Mouse (Mus musculus): ENCODE results near the gene Heatr1. TPM values are rescaled to one million over a fixed set of nuclear protein-coding genes. Genes with fewer than 3 reads are reported as not detected.
A peak's percentile ranks its signal among the peaks of the same experiment; 100 is the strongest.

The Heatr1 gene
- polyA plus RNA-seq, 1 experiment from 2014 or later = 26.6 TPM

- H3K27ac ChIP-seq (ENCODE audit: low read length) = no peak overlapping the region
- no peaks in the 10 kb centered on the region for H3K9me3 ChIP-seq (ENCODE audit: control insufficient read depth, low read depth, low read length)
- H3K27me3 ChIP-seq (ENCODE audit: control insufficient read depth, insufficient read depth, low read length) = no peaks in the 10 kb centered on the region
- no peaks in the 10 kb centered on the region for H3K4me1 ChIP-seq (ENCODE audit: control insufficient read depth, insufficient read depth, low read length)
- ATAC-seq (ENCODE audit: insufficient number of reproducible peaks, insufficient read depth, low FRiP score, low read depth) = no peak
- no peak overlapping the region for H3K4me2 ChIP-seq (replicated peaks; ENCODE audit: low read depth, low read length)
- H3K36me3 ChIP-seq (ENCODE audit: control insufficient read depth, insufficient read depth, low read length) = peaks cover 75% of the 10 kb centered on the region
- WGBS = 83% methylated on average over 5 of the region's 5 CpGs
- no peak overlapping the region for H3K4me3 ChIP-seq (ENCODE audit: low read depth, low read length)
- H3K9ac ChIP-seq (replicated peaks; ENCODE audit: low read depth, low read length) = no peak overlapping the region
Observed at GRCm38 (mm10) chr13:12433843-12434242, 39.0 kb downstream of the Heatr1 start.

- Histone ChIP-seq H3K27ac (ENCODE audit: low read length) (no peak overlapping the region), H3K27me3 (ENCODE audit: control insufficient read depth, insufficient read depth, low read length) (no peaks in the 10 kb centered on the region), H3K4me3 (ENCODE audit: low read depth, low read length) (no peak overlapping the region), H3K4me2 (replicated peaks; ENCODE audit: low read depth, low read length) (no peak overlapping the region), H3K36me3 (ENCODE audit: control insufficient read depth, insufficient read depth, low read length) (peaks cover 49% of the 10 kb centered on the region), H3K4me1 (ENCODE audit: control insufficient read depth, insufficient read depth, low read length) (no peaks in the 10 kb centered on the region), H3K9ac (replicated peaks; ENCODE audit: low read depth, low read length) (no peak overlapping the region), H3K9me3 (ENCODE audit: control insufficient read depth, low read depth, low read length) (no peaks in the 10 kb centered on the region)
- ATAC-seq (ENCODE audit: insufficient number of reproducible peaks, insufficient read depth, low FRiP score, low read depth) = no peak
- WGBS = 92% methylated on average over 3 of the region's 3 CpGs
Observed at GRCm38 (mm10) chr13:12439586-12439985, 44.8 kb downstream of the Heatr1 start.

DNA sequence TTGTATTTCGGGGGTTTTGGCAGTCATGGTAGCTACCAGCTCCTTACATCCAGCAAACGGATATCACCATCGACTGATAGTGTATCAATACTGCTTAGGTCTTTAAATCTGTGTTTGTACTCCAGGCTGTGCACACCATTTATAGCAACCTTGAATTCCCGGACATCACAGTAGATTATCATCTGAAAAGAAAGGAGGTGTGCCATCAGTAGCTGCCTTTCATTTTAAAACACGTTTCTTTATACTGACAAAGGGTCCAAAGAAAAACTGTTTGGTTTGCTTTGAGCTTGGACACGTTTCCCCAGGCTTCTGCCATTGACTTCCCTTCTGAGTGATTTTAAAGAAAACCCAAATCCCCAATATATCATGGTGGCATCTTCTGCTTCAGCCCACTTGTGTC lies 46.0 kb downstream of the Heatr1 start:
- H3K9me3 ChIP-seq (ENCODE audit: control insufficient read depth, low read depth, low read length) = no peaks in the 10 kb centered on the region
- H3K4me3 ChIP-seq (ENCODE audit: low read depth, low read length) = no peak overlapping the region
- WGBS = 85% methylated on average over 6 of the region's 6 CpGs
- no peak overlapping the region for H3K27ac ChIP-seq (ENCODE audit: low read length)
- no peaks in the 10 kb centered on the region for H3K4me1 ChIP-seq (ENCODE audit: control insufficient read depth, insufficient read depth, low read length)
- H3K4me2 ChIP-seq (replicated peaks; ENCODE audit: low read depth, low read length) = no peak overlapping the region
- no peak for ATAC-seq (ENCODE audit: insufficient number of reproducible peaks, insufficient read depth, low FRiP score, low read depth)
- no peak overlapping the region for H3K9ac ChIP-seq (replicated peaks; ENCODE audit: low read depth, low read length)
- H3K27me3 ChIP-seq (ENCODE audit: control insufficient read depth, insufficient read depth, low read length) = no peaks in the 10 kb centered on the region
- H3K36me3 ChIP-seq (ENCODE audit: control insufficient read depth, insufficient read depth, low read length) = peaks cover 38% of the 10 kb centered on the region

DNA sequence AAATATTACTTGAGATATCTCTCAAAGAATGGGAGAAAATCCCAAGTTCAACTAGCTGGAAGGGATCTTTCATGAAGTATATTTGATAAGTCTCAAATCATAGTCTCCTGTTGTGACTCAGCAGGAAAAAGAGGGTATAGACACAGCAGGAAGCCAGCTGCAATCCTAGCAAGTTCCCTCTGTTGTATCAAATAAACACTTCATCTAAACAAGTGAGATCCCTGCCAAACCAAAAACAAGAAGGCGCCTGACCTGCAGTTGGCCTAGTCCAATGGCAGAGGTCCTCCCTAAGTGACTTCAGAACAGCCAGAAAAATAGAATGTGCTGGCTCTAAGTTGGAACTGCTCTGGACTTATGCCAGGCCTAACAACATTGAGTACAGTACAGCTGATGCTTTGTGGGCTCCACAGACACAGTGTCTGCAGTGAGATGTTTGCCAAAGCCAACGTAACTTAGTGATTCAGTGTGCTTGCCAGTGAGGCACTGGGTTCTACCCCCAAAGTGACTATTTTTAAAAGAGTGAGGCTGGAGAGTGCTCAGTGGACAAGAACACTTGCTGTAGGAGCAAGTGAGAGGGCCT lies 47.3 kb downstream of the Heatr1 start:
- Histone ChIP-seq H3K9me3 (ENCODE audit: control insufficient read depth, low read depth, low read length) (no peaks in the 10 kb centered on the region), H3K4me1 (ENCODE audit: control insufficient read depth, insufficient read depth, low read length) (no peaks in the 10 kb centered on the region), H3K4me3 (ENCODE audit: low read depth, low read length) (no peak overlapping the region), H3K36me3 (ENCODE audit: control insufficient read depth, insufficient read depth, low read length) (peaks cover 34% of the 10 kb centered on the region), H3K4me2 (replicated peaks; ENCODE audit: low read depth, low read length) (no peak overlapping the region), H3K9ac (replicated peaks; ENCODE audit: low read depth, low read length) (no peak overlapping the region), H3K27ac (ENCODE audit: low read length) (no peak overlapping the region), H3K27me3 (ENCODE audit: control insufficient read depth, insufficient read depth, low read length) (no peaks in the 10 kb centered on the region)
- no peak for ATAC-seq (ENCODE audit: insufficient number of reproducible peaks, insufficient read depth, low FRiP score, low read depth)
- 69% methylated on average over 2 of the region's 2 CpGs for WGBS

DNA sequence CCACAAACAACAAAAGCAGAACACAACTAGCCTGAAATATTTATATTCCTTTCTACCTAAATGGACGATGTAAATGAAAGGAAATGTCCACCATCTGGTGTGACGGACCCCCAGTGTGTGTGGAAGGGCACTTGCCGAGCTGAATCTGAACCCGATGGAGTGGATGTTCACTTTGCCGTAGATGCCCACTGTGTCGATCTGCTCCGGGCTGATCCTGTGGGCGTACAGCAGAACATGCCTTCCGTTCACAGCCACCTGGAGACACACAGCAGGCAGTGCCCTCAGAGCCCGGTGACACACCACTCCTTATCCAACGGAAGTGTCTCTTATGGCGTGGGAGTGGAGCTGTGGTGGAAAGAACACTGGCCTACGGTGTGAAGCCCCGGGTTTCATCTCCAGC lies 58.3 kb downstream of the Heatr1 start:
- Histone ChIP-seq H3K4me2 (replicated peaks; ENCODE audit: low read depth, low read length) (no peak overlapping the region), H3K4me1 (ENCODE audit: control insufficient read depth, insufficient read depth, low read length) (no peaks in the 10 kb centered on the region), H3K9me3 (ENCODE audit: control insufficient read depth, low read depth, low read length) (no peaks in the 10 kb centered on the region), H3K36me3 (ENCODE audit: control insufficient read depth, insufficient read depth, low read length) (peaks cover 14% of the 10 kb centered on the region; the same call in 1 of the 2 replicates), H3K27ac (ENCODE audit: low read length) (no peak overlapping the region), H3K9ac (replicated peaks; ENCODE audit: low read depth, low read length) (no peak overlapping the region), H3K27me3 (ENCODE audit: control insufficient read depth, insufficient read depth, low read length) (no peaks in the 10 kb centered on the region), H3K4me3 (ENCODE audit: low read depth, low read length) (no peak overlapping the region)
- 90% methylated on average over 14 of the region's 14 CpGs for WGBS
- ATAC-seq (ENCODE audit: insufficient number of reproducible peaks, insufficient read depth, low FRiP score, low read depth) = no peak

DNA sequence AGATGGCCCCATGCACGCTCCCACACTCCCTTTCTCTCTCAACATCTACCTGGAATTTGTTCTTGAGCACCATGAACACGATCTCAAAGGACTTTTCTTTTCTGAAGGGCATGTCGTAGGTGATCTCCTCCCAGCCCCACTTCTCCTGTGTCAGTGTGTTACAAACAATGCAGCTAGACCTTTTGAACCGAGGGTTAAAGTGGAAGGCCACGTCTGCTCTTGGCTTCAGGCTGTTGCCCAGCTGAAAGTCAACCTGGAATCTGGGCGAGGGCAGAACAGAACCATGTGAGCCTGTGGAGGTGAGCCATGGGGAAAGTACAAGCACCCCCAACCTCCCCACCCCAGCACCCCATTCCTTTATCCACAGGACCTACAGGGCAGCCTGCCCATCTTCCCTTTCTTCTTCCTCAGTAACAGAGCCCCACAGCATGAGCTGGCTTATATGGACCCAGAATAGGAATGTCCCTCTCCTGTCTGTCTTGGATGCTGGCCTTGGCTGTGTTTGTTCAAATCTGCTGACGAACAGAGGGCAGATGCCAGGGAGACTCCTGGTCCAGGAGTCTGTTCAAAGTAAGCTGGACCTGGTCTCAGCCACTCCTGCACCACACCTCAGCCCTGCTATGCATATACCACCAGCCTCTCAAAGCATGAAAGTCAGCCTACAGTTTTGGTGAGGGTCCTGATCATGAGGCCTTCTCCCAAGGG lies 60.0 kb downstream of the Heatr1 start:
- H3K9ac ChIP-seq (replicated peaks; ENCODE audit: low read depth, low read length) = no peak overlapping the region
- H3K27ac ChIP-seq (ENCODE audit: low read length) = no peak overlapping the region
- H3K36me3 ChIP-seq (ENCODE audit: control insufficient read depth, insufficient read depth, low read length) = peaks cover 14% of the 10 kb centered on the region; the same call in 1 of the 2 replicates
- ATAC-seq (ENCODE audit: insufficient number of reproducible peaks, insufficient read depth, low FRiP score, low read depth) = no peak
- no peak overlapping the region for H3K4me2 ChIP-seq (replicated peaks; ENCODE audit: low read depth, low read length)
- 79% methylated on average over 7 of the region's 7 CpGs for WGBS
- no peaks in the 10 kb centered on the region for H3K27me3 ChIP-seq (ENCODE audit: control insufficient read depth, insufficient read depth, low read length)
- H3K9me3 ChIP-seq (ENCODE audit: control insufficient read depth, low read depth, low read length) = no peaks in the 10 kb centered on the region
- 0 out of 2 replicates have a peak, but pooled peaks cover 1% of the 10 kb centered on the region for H3K4me1 ChIP-seq (ENCODE audit: control insufficient read depth, insufficient read depth, low read length)
- H3K4me3 ChIP-seq (ENCODE audit: low read depth, low read length) = no peak overlapping the region

DNA sequence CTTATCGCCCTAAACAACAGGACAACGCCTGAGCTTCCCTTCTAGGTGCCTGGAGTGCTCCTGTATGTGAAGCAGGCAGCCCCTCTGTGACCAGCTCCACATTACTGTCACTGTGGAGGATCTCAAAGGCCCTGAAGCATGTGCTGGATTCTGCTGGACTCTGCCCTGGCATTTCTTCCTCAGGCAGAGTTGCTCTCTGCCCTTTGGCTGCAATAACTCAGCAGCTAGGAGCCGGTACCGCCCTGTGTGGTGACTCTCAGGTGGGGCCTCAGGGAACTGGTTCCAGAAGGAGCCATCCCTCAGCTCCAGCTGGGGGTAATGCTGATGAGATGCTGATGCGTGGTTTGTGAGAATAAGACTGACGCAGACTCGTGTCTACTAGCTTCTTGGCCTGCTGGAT lies 61.9 kb downstream of the Heatr1 start:
- H3K36me3 ChIP-seq (ENCODE audit: control insufficient read depth, insufficient read depth, low read length) = peaks cover 14% of the 10 kb centered on the region; the same call in 1 of the 2 replicates
- ATAC-seq (ENCODE audit: insufficient number of reproducible peaks, insufficient read depth, low FRiP score, low read depth) = no peak
- no peak overlapping the region for H3K27ac ChIP-seq (ENCODE audit: low read length)
- no peaks in the 10 kb centered on the region for H3K27me3 ChIP-seq (ENCODE audit: control insufficient read depth, insufficient read depth, low read length)
- H3K9me3 ChIP-seq (ENCODE audit: control insufficient read depth, low read depth, low read length) = no peaks in the 10 kb centered on the region
- no peak overlapping the region for H3K4me2 ChIP-seq (replicated peaks; ENCODE audit: low read depth, low read length)
- 68% methylated on average over 7 of the region's 7 CpGs for WGBS
- no peak overlapping the region for H3K4me3 ChIP-seq (ENCODE audit: low read depth, low read length)
- 0 out of 2 replicates have a peak, but pooled peaks cover 3% of the 10 kb centered on the region for H3K4me1 ChIP-seq (ENCODE audit: control insufficient read depth, insufficient read depth, low read length)
- no peak overlapping the region for H3K9ac ChIP-seq (replicated peaks; ENCODE audit: low read depth, low read length)

DNA sequence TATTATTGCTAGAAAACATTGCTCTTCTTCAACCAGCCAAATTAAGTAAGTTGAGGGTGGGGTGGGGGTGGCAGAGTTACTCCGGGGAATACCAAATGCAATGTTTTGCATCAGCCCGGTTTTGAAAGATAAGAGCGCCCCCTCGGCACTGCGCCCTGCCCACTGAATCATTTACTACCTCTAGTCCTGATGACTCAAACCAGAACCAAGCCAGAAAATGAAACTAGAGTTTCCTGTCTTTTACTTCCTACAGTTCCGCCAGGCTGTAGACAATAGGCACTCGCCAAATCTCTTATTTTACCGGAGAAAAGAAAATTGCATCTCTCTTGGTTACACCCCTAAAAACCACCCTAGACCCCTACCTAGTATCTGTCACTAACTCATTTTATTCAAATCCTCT lies 65.6 kb downstream of the Heatr1 start:
- 3% methylated on average over 8 of the region's 8 CpGs for WGBS

More for the DNA sequence above, 65.6 kb downstream of the Heatr1 start:
- H3K9me3 ChIP-seq (ENCODE audit: control insufficient read depth, low read depth, low read length) = no peaks in the 10 kb centered on the region
- peak overlapping the region; percentile 55; the same call in 1 of the 2 replicates for H3K27ac ChIP-seq (ENCODE audit: low read length)
- H3K4me2 ChIP-seq (replicated peaks; ENCODE audit: low read depth, low read length) = peak overlapping the region; percentile 79
- H3K4me3 ChIP-seq (ENCODE audit: low read depth, low read length) = peak overlapping the region; percentile 81
- peak overlapping the region; percentile 86 for H3K9ac ChIP-seq (replicated peaks; ENCODE audit: low read depth, low read length)
- peaks cover 3% of the 10 kb centered on the region; the same call in 1 of the 2 replicates for H3K4me1 ChIP-seq (ENCODE audit: control insufficient read depth, insufficient read depth, low read length)
- H3K27me3 ChIP-seq (ENCODE audit: control insufficient read depth, insufficient read depth, low read length) = no peaks in the 10 kb centered on the region
- H3K36me3 ChIP-seq (ENCODE audit: control insufficient read depth, insufficient read depth, low read length) = peaks cover 6% of the 10 kb centered on the region; the same call in 1 of the 2 replicates
- ATAC-seq (ENCODE audit: insufficient number of reproducible peaks, insufficient read depth, low FRiP score, low read depth) = no peak

Data from stomach, embryonic 14.5 days (tissue).